Mouse (Mus musculus): Measurements from ENCODE around the gene Kat5. TPM values are rescaled to one million over a fixed set of nuclear protein-coding genes. Genes with fewer than 3 reads are reported as not detected.

Gene Kat5
- polyA plus RNA-seq (2015; fragmentation: Nextera tagmentation; extraction: Ambion mirVana) = 44.1 and 47.3 TPM in 2 replicates

DNA sequence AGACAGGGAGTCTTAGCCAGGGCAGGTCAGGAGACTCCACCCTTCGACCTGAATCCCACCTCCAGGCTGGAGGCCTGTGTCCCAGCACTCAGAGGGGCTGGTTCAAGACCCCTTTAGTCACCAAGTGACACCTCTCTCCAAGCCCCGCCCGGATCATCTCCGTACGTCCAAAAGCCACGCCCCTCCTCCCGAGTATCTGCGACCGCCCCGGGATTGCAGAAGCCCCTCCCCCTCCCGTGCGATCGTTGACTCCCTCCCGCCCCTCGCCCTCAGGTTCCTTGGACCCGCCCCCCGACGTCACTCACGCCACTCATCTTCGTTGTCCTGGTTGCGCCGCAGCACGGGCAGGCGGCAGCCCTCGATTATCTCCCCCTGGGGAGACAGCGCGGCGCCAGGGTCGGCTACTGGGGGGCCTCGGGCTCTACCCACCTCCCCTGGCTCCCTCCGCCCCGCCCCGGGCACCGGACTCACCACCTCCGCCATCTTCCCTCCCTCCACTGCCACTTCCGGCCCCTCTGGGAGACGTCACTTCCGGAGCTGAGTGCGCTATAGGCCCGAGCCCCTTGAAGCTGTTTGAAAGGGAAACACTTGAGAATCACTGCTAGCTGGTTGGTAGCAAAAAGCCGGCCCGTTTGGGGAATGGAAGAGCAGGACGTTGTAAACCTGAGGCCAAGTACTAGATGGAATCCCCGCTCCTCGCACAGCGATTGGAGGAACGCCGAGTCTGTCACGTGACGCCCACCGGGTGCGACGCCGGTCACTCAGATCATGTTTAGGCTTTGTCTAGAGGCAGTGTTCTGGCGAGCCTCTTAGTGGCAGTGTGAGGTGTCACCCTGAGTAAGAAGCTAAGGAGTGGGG, at the start of gene Kat5:
Gene Kat5, minus strand, starts transcription at position 691 of the 858 bp plus-strand sequence.
- Histone ChIP-seq H3K9ac (peak within 1 kb of the TSS; percentile 79), H3K4me3 (replicated peaks) (peak within 1 kb of the TSS; percentile 62), H3K4me2 (replicated peaks) (peak within 1 kb of the TSS; percentile 65), H3K27me3 (replicated peaks) (no peaks in the 10 kb centered on the region), H3K9me3 (no peaks in the 10 kb centered on the region), H3K36me3 (peaks cover 29% of the 10 kb centered on the region), H3K27ac (peak within 1 kb of the TSS; percentile 92), H3K4me1 (replicated peaks) (peaks cover 9% of the 10 kb centered on the region; the same call in 1 of the 2 replicates)
- ATAC-seq = peak; percentile 95
- under 1% methylated on average over 55 of the region's 55 CpGs for WGBS

- Histone ChIP-seq H3K4me3 (replicated peaks) (peak overlapping the region; percentile 39), H3K27me3 (replicated peaks) (peaks cover 8% of the 10 kb centered on the region), H3K4me1 (replicated peaks) (peaks cover 14% of the 10 kb centered on the region), H3K36me3 (peaks cover 8% of the 10 kb centered on the region), H3K4me2 (replicated peaks) (peak overlapping the region; percentile 86), H3K27ac (no peak overlapping the region), H3K9me3 (no peaks in the 10 kb centered on the region), H3K9ac (peak overlapping the region; percentile 39)
- 22% methylated on average over 43 of the region's 43 CpGs for WGBS
- ATAC-seq = peak; percentile 22
Measured at GRCm38 (mm10) chr19:5654720-5655298, 44.8 kb upstream of the Kat5 start.

DNA sequence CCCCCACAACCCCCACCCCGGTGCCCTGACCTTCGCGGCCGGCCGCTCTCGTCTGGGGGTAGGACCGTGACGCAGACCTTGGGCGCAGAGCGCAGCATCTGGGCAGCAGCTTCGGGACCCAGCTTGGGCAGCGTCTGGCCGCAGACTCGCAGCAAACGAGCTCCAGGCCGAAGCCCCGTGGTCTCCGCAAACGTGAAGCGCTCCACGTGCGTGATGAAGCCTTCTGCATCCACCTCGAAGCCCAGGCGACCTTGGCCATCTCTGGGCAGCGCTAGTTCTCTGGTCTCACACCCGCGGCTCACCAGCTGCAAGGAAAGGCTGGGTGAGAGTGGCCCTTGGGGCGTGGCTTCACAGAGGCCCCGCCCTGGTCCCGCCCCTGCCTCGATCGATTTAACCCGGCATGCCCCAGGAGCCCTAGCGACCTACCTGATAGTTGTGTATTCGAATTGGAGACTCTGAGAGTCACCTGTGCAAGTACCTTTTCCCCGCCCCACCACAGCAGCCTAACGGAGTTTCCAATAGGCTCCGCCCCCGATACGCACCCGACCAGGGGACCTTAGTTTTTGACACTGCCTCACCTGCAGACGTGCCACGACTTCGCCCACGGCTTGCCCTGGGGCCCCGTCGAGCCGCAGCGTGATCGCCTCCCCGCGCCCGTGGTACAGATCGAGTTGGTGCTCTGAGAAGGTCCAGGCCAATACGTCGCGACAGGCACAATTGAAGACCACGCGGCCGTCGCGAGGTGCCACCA, 44.1 kb upstream of the Kat5 start:
- H3K27me3 ChIP-seq (replicated peaks) = peaks cover 8% of the 10 kb centered on the region
- peak overlapping the region; percentile 39 for H3K9ac ChIP-seq
- H3K4me2 ChIP-seq (replicated peaks) = peak overlapping the region; percentile 86

DNA sequence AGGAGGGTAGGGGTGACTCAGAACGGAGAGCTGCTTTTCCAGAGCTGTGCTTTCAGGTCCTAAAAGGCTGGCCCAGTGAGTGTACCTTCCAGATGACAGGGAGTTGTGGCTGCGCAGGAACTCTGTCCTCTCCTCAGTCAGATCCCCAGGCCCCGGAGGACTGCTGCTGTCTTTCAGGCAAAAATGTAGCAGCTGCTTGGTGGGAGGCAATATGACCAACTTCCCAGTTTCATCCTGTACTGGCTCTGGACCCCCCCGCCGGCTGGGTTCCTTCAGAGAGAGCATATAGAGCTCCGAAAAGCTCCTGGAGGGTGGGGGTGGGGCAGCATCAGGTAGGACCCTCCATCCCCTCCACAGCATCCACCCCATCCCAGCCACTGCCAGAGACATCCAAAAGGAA, 42.5 kb upstream of the Kat5 start:
- Histone ChIP-seq H3K4me3 (replicated peaks) (no peak overlapping the region), H3K36me3 (peaks cover 8% of the 10 kb centered on the region), H3K27ac (no peak overlapping the region), H3K4me1 (replicated peaks) (peaks cover 34% of the 10 kb centered on the region), H3K9me3 (no peaks in the 10 kb centered on the region), H3K27me3 (replicated peaks) (peaks cover 8% of the 10 kb centered on the region), H3K9ac (no peak overlapping the region), H3K4me2 (replicated peaks) (no peak overlapping the region)
- WGBS = 87% methylated on average over 6 of the region's 6 CpGs
- ATAC-seq = no peak

More for the DNA sequence above, 44.1 kb upstream of the Kat5 start:
- peaks cover 8% of the 10 kb centered on the region for H3K36me3 ChIP-seq
- H3K4me1 ChIP-seq (replicated peaks) = peaks cover 21% of the 10 kb centered on the region
- no peak overlapping the region for H3K27ac ChIP-seq
- WGBS = 13% methylated on average over 62 of the region's 62 CpGs
- peak overlapping the region; percentile 39 for H3K4me3 ChIP-seq (replicated peaks)
- no peaks in the 10 kb centered on the region for H3K9me3 ChIP-seq
- peak; percentile 91 for ATAC-seq

DNA sequence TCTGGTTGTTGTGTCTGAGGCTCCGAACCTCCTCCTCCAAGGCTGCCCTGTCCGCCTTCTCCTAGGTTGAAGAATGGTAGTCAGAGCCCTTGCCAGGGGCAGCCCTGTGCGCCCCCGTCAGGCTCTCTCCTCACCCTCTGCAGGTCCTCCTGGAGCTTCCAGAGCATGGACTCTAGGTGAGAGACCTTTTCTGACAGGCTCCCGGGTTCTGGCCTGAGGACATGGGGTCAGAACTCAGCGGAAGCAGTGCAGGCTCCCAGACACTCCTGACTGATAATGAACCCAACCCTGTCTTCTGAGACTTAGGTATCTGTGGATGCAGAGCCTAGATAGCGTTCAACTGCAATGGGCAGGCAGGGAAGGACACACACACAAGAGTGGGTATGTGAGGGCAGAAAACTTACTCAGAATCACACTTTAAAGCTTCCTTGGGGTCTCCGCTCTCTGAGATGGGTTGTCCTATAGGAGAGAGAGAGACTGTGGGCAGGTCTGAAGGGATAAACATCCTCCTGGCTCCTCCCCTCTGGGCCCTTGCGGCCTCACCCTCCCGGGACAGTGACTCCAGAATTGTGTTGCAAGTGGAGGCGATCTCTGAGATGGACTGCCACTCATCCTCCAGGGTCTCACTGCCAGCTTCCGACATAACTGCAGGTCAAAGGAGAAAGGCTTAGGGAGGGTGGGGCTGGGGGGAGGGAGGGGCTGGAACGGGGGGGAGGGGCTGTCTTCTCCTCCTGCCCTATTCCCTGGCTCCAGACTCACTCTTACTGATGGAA, 41.7 kb upstream of the Kat5 start:
- WGBS = 68% methylated on average over 13 of the region's 13 CpGs
- H3K4me1 ChIP-seq (replicated peaks) = peaks cover 34% of the 10 kb centered on the region
- peaks cover 16% of the 10 kb centered on the region for H3K36me3 ChIP-seq
- ATAC-seq = no peak
- no peak overlapping the region for H3K4me3 ChIP-seq (replicated peaks)
- H3K9ac ChIP-seq = no peak overlapping the region
- no peak overlapping the region for H3K27ac ChIP-seq
- H3K27me3 ChIP-seq (replicated peaks) = peaks cover 8% of the 10 kb centered on the region
- no peaks in the 10 kb centered on the region for H3K9me3 ChIP-seq
- H3K4me2 ChIP-seq (replicated peaks) = no peak overlapping the region

DNA sequence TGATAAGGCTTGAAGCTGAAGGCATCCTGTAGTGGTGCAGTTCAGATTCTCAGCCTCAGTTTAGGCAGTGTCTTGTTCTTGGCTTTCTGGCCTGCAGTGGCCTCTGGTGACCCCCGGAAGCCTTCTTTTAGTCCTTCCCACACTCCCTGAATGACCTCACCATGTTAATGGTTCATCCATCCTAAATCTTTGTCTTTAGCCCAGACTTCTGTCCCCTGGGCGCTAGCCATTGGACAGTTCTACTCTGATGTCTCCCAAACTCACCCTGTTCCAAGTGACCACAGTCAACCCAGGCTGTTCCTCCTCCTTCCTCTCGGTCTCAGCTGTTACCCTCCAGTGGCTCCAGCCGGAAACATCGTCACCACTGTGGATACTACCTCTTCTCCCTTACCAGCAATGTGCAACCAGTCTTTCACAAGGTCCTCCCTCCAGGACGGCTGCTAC, 39.3 kb upstream of the Kat5 start:
- H3K9me3 ChIP-seq = no peaks in the 10 kb centered on the region
- 54% methylated on average over 6 of the region's 6 CpGs for WGBS
- peak overlapping the region; percentile 70 for H3K4me2 ChIP-seq (replicated peaks)
- no peak; the same call in 1 of the 2 replicates for ATAC-seq
- H3K36me3 ChIP-seq = peaks cover 23% of the 10 kb centered on the region
- peak overlapping the region; percentile 49 for H3K9ac ChIP-seq
- H3K27ac ChIP-seq = peak overlapping the region; percentile 83
- peak overlapping the region; percentile 31 for H3K4me3 ChIP-seq (replicated peaks)
- H3K27me3 ChIP-seq (replicated peaks) = no peaks in the 10 kb centered on the region
- peaks cover 26% of the 10 kb centered on the region for H3K4me1 ChIP-seq (replicated peaks)

GRCm38 (mm10) chr19:5648401-5649297, 38.6 kb upstream of the Kat5 start:
- H3K27ac ChIP-seq = peak overlapping the region; percentile 83
- H3K4me1 ChIP-seq (replicated peaks) = peaks cover 21% of the 10 kb centered on the region
- H3K9me3 ChIP-seq = no peaks in the 10 kb centered on the region
- H3K27me3 ChIP-seq (replicated peaks) = no peaks in the 10 kb centered on the region
- peak overlapping the region; percentile 49 for H3K9ac ChIP-seq
- ATAC-seq = peak; percentile 96
- H3K36me3 ChIP-seq = peaks cover 27% of the 10 kb centered on the region
- WGBS = 11% methylated on average over 26 of the region's 26 CpGs
- H3K4me2 ChIP-seq (replicated peaks) = peak overlapping the region; percentile 70
- H3K4me3 ChIP-seq (replicated peaks) = peak overlapping the region; percentile 31

GRCm38 (mm10) chr19:5647791-5648190, 37.8 kb upstream of the Kat5 start:
- no peaks in the 10 kb centered on the region for H3K9me3 ChIP-seq
- WGBS = 91% methylated on average over 6 of the region's 6 CpGs
- peaks cover 30% of the 10 kb centered on the region for H3K36me3 ChIP-seq
- peaks cover 21% of the 10 kb centered on the region for H3K4me1 ChIP-seq (replicated peaks)
- ATAC-seq = no peak
- no peaks in the 10 kb centered on the region for H3K27me3 ChIP-seq (replicated peaks)
- H3K27ac ChIP-seq = peak overlapping the region; percentile 83
- H3K9ac ChIP-seq = no peak overlapping the region
- no peak overlapping the region for H3K4me3 ChIP-seq (replicated peaks)
- H3K4me2 ChIP-seq (replicated peaks) = no peak overlapping the region

GRCm38 (mm10) chr19:5646731-5647330, 36.8 kb upstream of the Kat5 start:
- Histone ChIP-seq H3K27ac (no peak overlapping the region), H3K9ac (no peak overlapping the region), H3K4me2 (replicated peaks) (no peak overlapping the region), H3K27me3 (replicated peaks) (no peaks in the 10 kb centered on the region), H3K4me1 (replicated peaks) (peaks cover 21% of the 10 kb centered on the region), H3K9me3 (no peaks in the 10 kb centered on the region), H3K36me3 (peaks cover 38% of the 10 kb centered on the region), H3K4me3 (replicated peaks) (no peak overlapping the region)
- ATAC-seq = no peak
- 90% methylated on average over 8 of the region's 8 CpGs for WGBS

DNA sequence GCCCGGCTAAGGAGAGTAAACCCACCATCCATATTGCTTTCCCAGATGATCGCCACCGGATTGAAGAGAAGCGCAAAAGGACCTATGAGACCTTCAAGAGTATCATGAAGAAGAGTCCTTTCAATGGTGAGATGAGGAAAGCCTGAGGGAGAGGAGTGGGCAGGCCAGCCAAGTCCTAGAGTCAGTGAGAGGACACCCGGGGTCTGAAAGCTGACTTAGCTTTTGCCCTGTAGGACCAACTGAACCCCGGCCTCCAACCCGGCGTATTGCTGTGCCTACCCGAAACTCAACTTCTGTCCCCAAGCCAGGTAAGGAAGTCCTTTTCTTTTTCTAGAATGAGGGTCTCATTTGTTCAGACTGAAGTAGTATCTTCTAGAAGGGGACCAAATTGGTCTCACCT, 35.2 kb upstream of the Kat5 start:
- H3K4me3 ChIP-seq (replicated peaks) = no peak overlapping the region
- H3K27ac ChIP-seq = no peak overlapping the region
- no peak overlapping the region for H3K4me2 ChIP-seq (replicated peaks)
- H3K36me3 ChIP-seq = peaks cover 45% of the 10 kb centered on the region
- no peaks in the 10 kb centered on the region for H3K9me3 ChIP-seq
- no peaks in the 10 kb centered on the region for H3K27me3 ChIP-seq (replicated peaks)
- ATAC-seq = no peak
- H3K4me1 ChIP-seq (replicated peaks) = peaks cover 21% of the 10 kb centered on the region
- H3K9ac ChIP-seq = no peak overlapping the region
- 95% methylated on average over 9 of the region's 9 CpGs for WGBS
